Mouse (Mus musculus) hindbrain, embryonic 12.5 days (tissue): ENCODE measurements at regions not wholly inside any gene's neighbourhood (a gene's known extent, or its start where the extent isn't known, plus 50 kb on each side); places are given as distances from the start of the nearest gene placed in this dataset.
A peak's percentile ranks its signal among the peaks of the same experiment; 100 is the strongest.

Experiments used
- ATAC-seq: fragments of 200-750 bp; cut with Nextera tagmentation; 2 replicates; pipeline ENCODE4 v1.8.0; 2017; ENCODE audit warnings: moderate TSS enrichment; ENCODE audit not compliant: low FRiP score
- H3K27ac ChIP-seq: fragments of 300-500 bp; sonication (generic); 2 replicates; pipeline ENCODE4 v1.5.1; 2016; ENCODE audit warnings: mild to moderate bottlenecking
- H3K27me3 ChIP-seq: fragments of 300-500 bp; sonication (generic); 2 replicates; pipeline ENCODE4 v1.6.1; 2016; ENCODE audit warnings: mild to moderate bottlenecking
- H3K36me3 ChIP-seq: fragments of 300-500 bp; sonication (generic); 2 replicates; pipeline ENCODE4 v1.6.1; 2016; ENCODE audit warnings: mild to moderate bottlenecking
- H3K4me1 ChIP-seq: fragments of 300-500 bp; sonication (generic); 2 replicates; pipeline ENCODE4 v1.6.1; 2016
- H3K4me2 ChIP-seq: fragments of 300-500 bp; sonication (generic); replicated peaks from 2 replicates; pipeline ENCODE4 v1.6.1; 2016; ENCODE audit warnings: mild to moderate bottlenecking
- H3K4me3 ChIP-seq: fragments of 300-500 bp; sonication (generic); 2 replicates; pipeline ENCODE4 v1.5.1; 2016; ENCODE audit warnings: mild to moderate bottlenecking
- H3K9ac ChIP-seq: fragments of 300-500 bp; sonication (generic); 2 replicates; pipeline ENCODE4 v1.6.1; 2016; ENCODE audit warnings: mild to moderate bottlenecking, moderate library complexity
- H3K9me3 ChIP-seq: fragments of 300-500 bp; sonication (generic); replicated peaks from 2 replicates; pipeline ENCODE4 v1.6.1; 2016; ENCODE audit warnings: mild to moderate bottlenecking
- WGBS: fragments of 180-500 bp; shearing (Covaris S2); methylation state at CpG from one replicate; pipeline ENCODE4 v1.1.7; 2016; 5-methylcytosine and 5-hydroxymethylcytosine counted together

DNA sequence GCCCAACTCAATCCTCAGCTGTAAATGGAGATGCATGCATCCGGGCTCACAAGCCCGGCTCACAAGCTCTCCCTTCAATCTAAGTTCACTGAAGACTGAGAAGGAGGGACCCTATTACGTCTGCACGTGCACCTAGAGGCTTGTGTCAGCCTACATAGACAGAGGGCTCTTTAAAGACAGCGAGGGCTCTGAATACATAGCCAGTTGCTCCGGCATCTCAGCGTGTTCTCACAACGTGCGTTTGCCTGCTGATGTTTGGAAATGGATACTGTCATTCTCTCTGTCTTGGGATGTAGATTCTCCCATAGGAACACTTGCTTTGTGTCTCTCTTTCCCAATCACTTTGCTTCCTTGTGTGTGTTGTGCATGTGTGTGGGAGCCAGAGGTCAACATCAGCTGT, 83.8 kb downstream of the Sox9 start:
- WGBS: 86% methylated on average over 9 of the region's 9 CpGs
- no peak for ATAC-seq
- Histone ChIP-seq H3K4me2 (no peak overlapping the region), H3K27me3 (peaks cover 7% of the 10 kb centered on the region; the same call in 1 of the 2 replicates), H3K9me3 (no peaks in the 10 kb centered on the region), H3K4me1 (peaks cover 38% of the 10 kb centered on the region), H3K27ac (no peak overlapping the region), H3K36me3 (no peaks in the 10 kb centered on the region), H3K9ac (no peak overlapping the region), H3K4me3 (no peak overlapping the region)

DNA sequence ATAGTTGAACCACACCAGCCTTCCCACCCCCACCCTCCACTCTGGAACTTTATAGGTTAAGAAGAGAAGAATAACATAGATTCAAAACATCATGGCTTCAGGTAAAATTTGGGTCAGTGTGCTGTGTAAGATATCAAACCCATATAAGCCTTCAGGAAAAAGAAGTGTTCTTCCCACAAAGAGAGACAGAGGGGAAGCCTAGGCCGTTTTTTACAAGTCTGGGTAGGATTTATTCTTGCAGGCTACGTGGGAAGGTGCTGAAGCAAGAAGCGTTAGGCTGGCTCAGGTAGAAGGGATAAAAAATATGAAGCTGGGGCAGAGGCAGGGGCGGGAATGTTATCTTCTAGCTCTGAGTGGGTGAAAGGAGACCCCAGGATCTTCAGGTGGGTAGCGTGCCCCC, 87.5 kb downstream of the Sox9 start:
- H3K27me3 ChIP-seq: peaks cover 7% of the 10 kb centered on the region; the same call in 1 of the 2 replicates
- no peak overlapping the region for H3K9ac ChIP-seq
- no peaks in the 10 kb centered on the region for H3K9me3 ChIP-seq
- 14% methylated on average over 5 of the region's 5 CpGs for WGBS
- H3K4me1 ChIP-seq: peaks cover 48% of the 10 kb centered on the region
- H3K4me3 ChIP-seq: 0 out of 2 replicates have a peak overlapping the region, but pooled peaks have one; percentile 8
- no peak for ATAC-seq
- no peaks in the 10 kb centered on the region for H3K36me3 ChIP-seq
- H3K4me2 ChIP-seq: peak overlapping the region; percentile 44
- H3K27ac ChIP-seq: peak overlapping the region; percentile 89

DNA sequence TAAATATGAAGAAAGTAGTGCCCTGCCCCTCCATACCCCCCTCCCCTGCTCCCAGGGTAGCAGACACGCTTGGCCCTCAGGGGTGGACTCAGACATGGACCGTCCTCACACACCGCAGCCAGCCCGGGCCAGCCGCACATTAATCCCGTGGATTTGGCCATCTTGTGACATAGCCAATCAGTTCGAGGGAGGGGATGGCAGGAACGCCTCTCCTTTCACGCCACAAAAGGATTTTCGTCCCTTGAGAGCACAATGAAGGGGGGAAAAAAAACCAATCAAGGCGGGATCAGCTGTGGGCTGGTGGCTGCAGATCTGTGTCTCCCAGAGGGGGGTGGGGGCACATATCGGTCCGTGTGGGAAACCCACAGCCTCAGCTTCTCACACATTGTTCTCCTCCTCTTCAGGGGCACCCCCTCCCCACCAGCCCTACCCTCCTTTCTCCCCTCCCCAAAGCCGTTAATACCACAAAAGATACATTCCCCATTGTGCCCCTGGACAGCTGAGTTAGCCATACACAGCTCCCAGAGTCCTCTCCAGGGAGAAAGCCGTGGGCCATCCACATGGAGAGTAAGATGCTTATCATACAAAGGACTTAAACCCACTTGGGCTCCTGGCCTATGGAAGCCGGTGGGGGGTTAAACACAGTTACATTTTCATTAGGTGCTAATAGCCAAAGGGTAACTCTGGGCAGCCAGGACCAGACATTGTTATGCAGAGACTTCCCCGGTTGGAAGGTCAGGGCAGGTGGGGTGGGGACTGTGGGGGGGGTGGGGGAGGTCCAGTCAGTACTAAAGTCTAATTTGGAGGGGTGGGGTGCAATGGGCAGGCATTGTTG, 88.4 kb downstream of the Sox9 start:
- peaks cover 48% of the 10 kb centered on the region for H3K4me1 ChIP-seq
- peak overlapping the region; percentile 89 for H3K27ac ChIP-seq
- peaks cover 7% of the 10 kb centered on the region; the same call in 1 of the 2 replicates for H3K27me3 ChIP-seq
- ATAC-seq: peak; percentile 97
- 1% methylated on average over 17 of the region's 17 CpGs for WGBS
- H3K9me3 ChIP-seq: no peaks in the 10 kb centered on the region
- no peaks in the 10 kb centered on the region for H3K36me3 ChIP-seq
- H3K9ac ChIP-seq: peak overlapping the region; percentile 43; the same call in 1 of the 2 replicates
- peak overlapping the region; percentile 44 for H3K4me2 ChIP-seq
- H3K4me3 ChIP-seq: 0 out of 2 replicates have a peak overlapping the region, but pooled peaks have one; percentile 8

- H3K9ac ChIP-seq: no peak overlapping the region
- H3K27me3 ChIP-seq: no peaks in the 10 kb centered on the region
- peak overlapping the region; percentile 69 for H3K27ac ChIP-seq
- no peak for ATAC-seq
- H3K4me2 ChIP-seq: no peak overlapping the region
- peaks cover 48% of the 10 kb centered on the region for H3K4me1 ChIP-seq
- no peaks in the 10 kb centered on the region for H3K36me3 ChIP-seq
- WGBS: 34% methylated on average over 11 of the region's 11 CpGs
- no peak overlapping the region for H3K4me3 ChIP-seq
- H3K9me3 ChIP-seq: no peaks in the 10 kb centered on the region
Observed at GRCm38 (mm10) chr11:112872677-112873367, 90.8 kb downstream of the Sox9 start.

DNA sequence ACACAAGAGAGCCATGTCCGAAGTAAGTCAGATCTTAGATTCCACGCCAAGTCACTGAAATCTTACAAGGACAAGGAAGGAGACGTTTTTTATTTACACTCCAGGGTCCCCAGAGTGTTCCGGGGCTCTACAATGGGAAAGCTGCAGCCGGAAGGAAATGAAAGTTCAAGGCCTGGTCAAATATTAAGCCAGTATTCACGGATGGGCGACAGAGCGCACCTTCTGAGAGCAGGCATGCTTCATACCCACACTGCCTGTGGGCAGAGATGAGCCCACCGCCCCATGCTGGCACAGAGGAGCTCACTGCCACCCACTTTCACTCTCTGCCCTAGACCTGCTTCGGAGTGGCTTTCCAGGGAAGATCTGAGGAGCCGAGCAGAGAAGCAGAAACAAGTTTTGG, 92.2 kb downstream of the Sox9 start:
- Histone ChIP-seq H3K4me2 (no peak overlapping the region), H3K4me1 (peaks cover 44% of the 10 kb centered on the region), H3K9ac (no peak overlapping the region), H3K27ac (no peak overlapping the region), H3K27me3 (no peaks in the 10 kb centered on the region), H3K36me3 (no peaks in the 10 kb centered on the region), H3K9me3 (no peaks in the 10 kb centered on the region), H3K4me3 (no peak overlapping the region)
- 79% methylated on average over 11 of the region's 11 CpGs for WGBS
- ATAC-seq: no peak

DNA sequence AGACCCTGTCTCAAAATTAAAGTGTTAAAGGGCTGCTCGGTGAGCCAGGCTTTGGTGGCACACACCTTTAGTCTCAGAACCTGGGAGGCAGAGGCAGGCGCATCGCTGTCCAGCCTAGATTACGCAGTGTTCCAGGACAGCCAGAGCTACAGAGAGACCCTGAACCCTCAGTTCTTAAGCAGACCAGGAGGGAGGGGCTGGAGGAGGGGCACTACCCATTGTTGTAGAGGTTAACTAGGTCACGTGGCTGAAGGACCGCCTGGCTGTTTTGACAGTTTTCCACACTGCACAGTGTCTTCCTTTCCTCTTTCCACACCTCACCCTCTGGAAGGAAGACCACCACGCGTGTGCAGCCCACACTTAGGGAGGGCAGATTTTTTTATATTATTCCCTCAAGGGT, 94.2 kb downstream of the Sox9 start:
- Histone ChIP-seq H3K9ac (no peak overlapping the region), H3K27me3 (no peaks in the 10 kb centered on the region), H3K4me2 (no peak overlapping the region), H3K4me1 (peaks cover 25% of the 10 kb centered on the region), H3K27ac (no peak overlapping the region), H3K4me3 (no peak overlapping the region), H3K9me3 (no peaks in the 10 kb centered on the region), H3K36me3 (no peaks in the 10 kb centered on the region)
- 43% methylated on average over 8 of the region's 8 CpGs for WGBS
- no peak for ATAC-seq

DNA sequence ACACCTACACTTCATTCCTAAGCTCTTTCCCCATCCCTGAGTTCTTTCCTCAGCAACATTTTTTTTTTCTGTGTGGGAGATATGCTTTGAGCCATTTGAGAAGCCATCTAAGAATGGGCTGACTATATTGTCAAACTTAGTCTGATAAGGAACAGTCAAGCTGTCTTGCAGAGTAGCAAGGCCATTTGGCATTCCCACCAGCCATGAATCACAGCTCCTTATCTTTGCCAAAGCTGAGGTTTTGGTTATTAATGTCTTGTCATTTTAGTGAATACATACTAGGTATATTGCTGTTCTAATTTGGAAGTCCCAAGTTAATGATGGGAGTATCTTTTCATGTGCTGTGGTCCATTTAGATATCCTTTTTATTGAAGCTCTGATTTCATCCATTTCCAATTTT, 96.4 kb downstream of the Sox9 start:
- ATAC-seq: no peak
- H3K27ac ChIP-seq: no peak overlapping the region
- H3K9ac ChIP-seq: no peak overlapping the region
- H3K4me3 ChIP-seq: no peak overlapping the region
- peaks cover 4% of the 10 kb centered on the region; the same call in 1 of the 2 replicates for H3K4me1 ChIP-seq
- no peaks in the 10 kb centered on the region for H3K27me3 ChIP-seq
- H3K36me3 ChIP-seq: no peaks in the 10 kb centered on the region
- no peak overlapping the region for H3K4me2 ChIP-seq
- no peaks in the 10 kb centered on the region for H3K9me3 ChIP-seq

DNA sequence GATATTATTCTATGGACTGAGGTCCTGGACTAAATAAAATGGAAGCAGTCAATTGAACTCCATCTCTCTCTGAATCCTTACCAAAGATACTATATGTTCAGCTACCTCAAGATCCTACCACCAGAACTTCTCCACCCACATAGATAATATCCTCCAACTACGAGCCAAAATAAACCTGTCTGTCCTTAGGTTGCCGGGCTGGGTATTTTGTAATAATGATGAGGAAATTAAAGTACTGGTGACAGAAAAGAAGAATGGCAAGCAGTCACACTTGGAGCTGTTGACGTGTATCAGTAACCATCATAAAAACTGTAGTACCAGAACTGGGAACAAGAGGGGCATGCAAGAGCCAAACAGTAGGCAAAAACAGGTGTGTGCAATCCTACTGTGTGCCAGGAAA, 98.7 kb downstream of the Sox9 start:
- ATAC-seq: no peak
- 87% methylated on average over 3 of the region's 3 CpGs for whole genome bisulfite sequencing
- no peak overlapping the region for H3K27ac ChIP-seq
- no peak overlapping the region for H3K4me3 ChIP-seq
- H3K27me3 ChIP-seq: no peaks in the 10 kb centered on the region
- H3K4me1 ChIP-seq: peaks cover 5% of the 10 kb centered on the region
- no peaks in the 10 kb centered on the region for H3K36me3 ChIP-seq
- no peak overlapping the region for H3K4me2 ChIP-seq
- no peaks in the 10 kb centered on the region; the same call in 1 of the 2 replicates for H3K9me3 ChIP-seq
- no peak overlapping the region for H3K9ac ChIP-seq

DNA sequence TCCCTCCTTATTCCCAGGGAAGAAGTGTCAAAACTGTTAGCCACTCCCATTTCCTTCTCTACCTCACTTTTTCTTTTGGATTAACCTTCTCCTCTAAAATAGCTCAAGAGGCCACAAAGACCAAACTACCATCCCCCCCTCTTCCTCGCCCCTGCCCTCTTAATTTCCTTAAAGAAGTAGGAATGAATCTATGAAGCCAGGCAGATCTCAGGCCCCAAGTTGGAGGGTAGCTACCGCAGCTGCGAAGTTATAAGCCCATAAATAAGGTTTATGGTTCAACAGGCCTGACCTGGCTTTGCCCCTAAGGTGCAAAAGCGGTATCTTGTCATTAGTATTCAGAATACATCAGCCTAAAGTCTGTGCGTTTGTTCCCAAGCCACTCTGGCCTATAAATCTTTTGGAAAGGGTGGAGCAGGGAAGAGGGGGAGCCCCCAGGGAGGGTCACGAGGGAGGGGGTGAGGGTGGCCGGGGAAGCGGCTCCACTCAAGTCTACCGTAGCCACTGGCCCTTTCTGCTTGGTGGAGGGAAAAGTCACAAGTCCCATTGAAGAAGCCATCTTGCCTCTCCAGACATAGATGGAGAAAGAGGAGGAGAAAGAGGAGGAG, 103.4 kb downstream of the Sox9 start:
- WGBS: 61% methylated on average over 9 of the region's 9 CpGs

DNA sequence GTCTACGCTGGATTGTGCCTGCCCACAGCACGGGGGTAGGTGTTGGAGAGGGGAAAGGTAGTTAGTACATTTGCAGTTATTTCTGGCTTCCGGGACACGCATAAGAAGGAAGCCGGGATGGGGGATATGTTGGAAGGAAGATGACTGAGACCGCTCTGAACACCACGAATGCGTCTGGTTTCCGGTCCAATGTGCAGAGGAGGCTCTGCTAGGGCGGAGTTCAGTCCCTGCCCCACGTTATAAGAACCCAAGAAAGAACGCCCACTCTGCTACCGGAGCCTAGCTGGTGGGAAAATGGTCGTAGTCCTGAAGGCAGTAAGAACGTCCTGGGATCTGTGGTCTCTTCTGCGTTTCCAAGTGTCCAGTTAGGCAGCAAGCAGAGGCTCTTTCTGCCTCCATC, 104.1 kb downstream of the Sox9 start:
- ATAC-seq: no peak
- 84% methylated on average over 16 of the region's 16 CpGs for WGBS

More for the DNA sequence above, 103.4 kb downstream of the Sox9 start:
- Histone ChIP-seq H3K4me2 (no peak overlapping the region), H3K4me3 (no peak overlapping the region), H3K4me1 (peaks cover 5% of the 10 kb centered on the region), H3K27ac (no peak overlapping the region), H3K27me3 (no peaks in the 10 kb centered on the region), H3K9me3 (no peaks in the 10 kb centered on the region; the same call in 1 of the 2 replicates), H3K9ac (no peak overlapping the region), H3K36me3 (no peaks in the 10 kb centered on the region)
- no peak for ATAC-seq

DNA sequence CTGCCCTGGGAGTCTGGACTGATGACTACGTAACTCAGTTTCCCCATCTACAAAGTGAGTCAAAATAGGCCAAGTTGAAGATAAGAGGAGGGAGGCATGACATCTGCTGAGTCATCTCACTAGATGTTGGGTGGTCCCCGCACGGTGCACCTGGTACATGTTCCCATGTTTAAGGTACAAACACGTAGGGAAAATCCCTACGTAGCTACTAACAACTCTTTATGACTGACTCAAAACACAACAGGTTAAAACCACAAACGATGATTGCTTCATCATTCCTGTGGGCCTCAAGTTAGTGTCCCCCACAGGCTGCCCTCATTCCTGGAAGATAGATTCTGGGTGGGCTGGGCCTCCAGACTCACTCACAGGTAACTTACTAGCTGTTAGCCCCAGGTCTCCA, 107.7 kb downstream of the Sox9 start:
- H3K36me3 ChIP-seq: no peaks in the 10 kb centered on the region
- no peak overlapping the region for H3K4me2 ChIP-seq
- peaks cover 5% of the 10 kb centered on the region; the same call in 1 of the 2 replicates for H3K4me1 ChIP-seq
- no peaks in the 10 kb centered on the region for H3K9me3 ChIP-seq
- WGBS: 94% methylated on average over 6 of the region's 6 CpGs
- no peaks in the 10 kb centered on the region for H3K27me3 ChIP-seq
- H3K9ac ChIP-seq: no peak overlapping the region
- no peak overlapping the region for H3K4me3 ChIP-seq
- no peak overlapping the region for H3K27ac ChIP-seq
- no peak for ATAC-seq

More for the DNA sequence above, 104.1 kb downstream of the Sox9 start:
- Histone ChIP-seq H3K4me1 (peaks cover 5% of the 10 kb centered on the region), H3K4me3 (no peak overlapping the region), H3K36me3 (no peaks in the 10 kb centered on the region), H3K27me3 (no peaks in the 10 kb centered on the region), H3K4me2 (no peak overlapping the region), H3K9ac (no peak overlapping the region), H3K9me3 (no peaks in the 10 kb centered on the region; the same call in 1 of the 2 replicates), H3K27ac (no peak overlapping the region)

GRCm38 (mm10) chr11:112897597-112897996, 115.6 kb downstream of the Sox9 start:
- Histone ChIP-seq H3K4me2 (no peak overlapping the region), H3K9ac (no peak overlapping the region)
- no peak for ATAC-seq

More at GRCm38 (mm10) chr11:112897597-112897996, 115.6 kb downstream of the Sox9 start:
- H3K27me3 ChIP-seq: no peaks in the 10 kb centered on the region
- no peaks in the 10 kb centered on the region for H3K9me3 ChIP-seq
- WGBS: 96% methylated on average over 2 of the region's 2 CpGs
- H3K4me1 ChIP-seq: no peaks in the 10 kb centered on the region
- H3K4me3 ChIP-seq: no peak overlapping the region
- no peak overlapping the region for H3K27ac ChIP-seq
- H3K36me3 ChIP-seq: no peaks in the 10 kb centered on the region
